ENCODE assay signal across 11 mouse cellular contexts in genomic region chr7:4128860-4129259, GRCm38 (mm10). TPM values are rescaled to one million over a fixed set of nuclear protein-coding genes. Genes with fewer than 3 reads are reported as not detected.
A peak's percentile ranks its signal among the peaks of the same experiment; 100 is the strongest.
DNase-seq lines count a peak whose midpoint lies in the region; ATAC-seq lines count a peak whose summit lies in the region.
"Had no signal": no experiment of that assay in that cellular context is flagged by ENCODE, and none has a peak within 500 bp of the region (broad histone marks: within the 10 kb centered on the region; RNA-seq: fewer than 3 reads in every experiment).

No protein-coding gene starts in this region.

- H3K27ac ChIP-seq in intestine, embryonic 14.5 days (ENCODE audit: low read depth), result no peak overlapping the region
- no peak overlapping the region for H3K27ac ChIP-seq in intestine, embryonic 15.5 days
- H3K27ac ChIP-seq in brown adipose tissue, adult 24 weeks (replicated peaks; ENCODE audit: low read depth, low read length), result peak overlapping the region; percentile 73
- H3K27ac ChIP-seq: embryonic facial prominence, embryonic 15.5 days; heart, embryonic 15.5 days had no signal

- H3K9ac ChIP-seq in intestine, embryonic 14.5 days (ENCODE audit: low read length), result 0 out of 2 replicates have a peak overlapping the region, but pooled peaks have one; percentile 5
- H3K9ac ChIP-seq in intestine, embryonic 15.5 days, result no peak overlapping the region
- H3K9ac ChIP-seq: embryonic facial prominence, embryonic 15.5 days; heart, embryonic 15.5 days had no signal

- 64% methylated on average over 6 of the region's 6 CpGs for WGBS in intestine, embryonic 14.5 days
- WGBS in intestine, embryonic 15.5 days, result 65% methylated on average over 6 of the region's 6 CpGs
- WGBS in large intestine, adult 2 months, result 11% methylated on average over 6 of the region's 6 CpGs

- no peak for DNase-seq in intestine, embryonic 14.5 days (ENCODE audit: low spot score)
- peak; percentile 70 for DNase-seq in gastrocnemius, postnatal 14 days
- DNase-seq in large intestine, adult 2 months (ENCODE audit: low read depth, low spot score), result peak; percentile 60
- DNase-seq in spleen, postnatal 14 days (ENCODE audit: low spot score in 2 of 2), result no peak
- no peak for DNase-seq in urinary bladder, postnatal 4 days (ENCODE audit: low spot score in 2 of 2)
- DNase-seq: right cerebral cortex, postnatal 14 days had no signal

- no peak for ATAC-seq in intestine, embryonic 14.5 days (replicated peaks; ENCODE audit: low FRiP score, low TSS enrichment, low read depth)
- no peak for ATAC-seq in intestine, embryonic 15.5 days
- no peak for ATAC-seq in megakaryocyte-erythroid progenitor cell, adult 5-6 weeks (replicated peaks; ENCODE audit: low FRiP score, low TSS enrichment, poor library complexity, severe bottlenecking)

- intact Hi-C loops in gastrocnemius, postnatal 14 days (cut with DNase I; ENCODE audit: low total_unique reads), result no loop called here

- no peaks in the 10 kb centered on the region for H3K36me3 ChIP-seq in intestine, embryonic 14.5 days (ENCODE audit: control insufficient read depth, insufficient read depth, low read length)
- no peaks in the 10 kb centered on the region for H3K36me3 ChIP-seq in intestine, embryonic 15.5 days
- H3K36me3 ChIP-seq: embryonic facial prominence, embryonic 15.5 days; heart, embryonic 15.5 days had no signal

- no peaks in the 10 kb centered on the region for H3K4me1 ChIP-seq in intestine, embryonic 14.5 days (replicated peaks; ENCODE audit: control insufficient read depth, insufficient read depth, low read length)
- peaks cover 12% of the 10 kb centered on the region; the same call in 1 of the 2 replicates for H3K4me1 ChIP-seq in intestine, embryonic 15.5 days (replicated peaks)
- H3K4me1 ChIP-seq in brown adipose tissue, adult 24 weeks (ENCODE audit: control insufficient read depth, insufficient read depth, insufficient read length, low read length), result no peaks in the 10 kb centered on the region; the same call in 1 of the 2 replicates

- no peak overlapping the region for H3K4me3 ChIP-seq in intestine, embryonic 14.5 days (ENCODE audit: low read depth, low read length)
- no peak overlapping the region for H3K4me3 ChIP-seq in intestine, embryonic 15.5 days (replicated peaks)
- no peak overlapping the region for H3K4me3 ChIP-seq in brown adipose tissue, adult 24 weeks (ENCODE audit: insufficient read depth, low read depth, low read length)
- H3K4me3 ChIP-seq: embryonic facial prominence, embryonic 15.5 days; heart, embryonic 15.5 days had no signal

- H3K4me2 ChIP-seq in intestine, embryonic 14.5 days (ENCODE audit: low read length), result no peak overlapping the region
- no peak overlapping the region for H3K4me2 ChIP-seq in intestine, embryonic 15.5 days (replicated peaks)
- H3K4me2 ChIP-seq: embryonic facial prominence, embryonic 15.5 days; heart, embryonic 15.5 days had no signal

- H3K27me3 ChIP-seq in intestine, embryonic 14.5 days (replicated peaks; ENCODE audit: control insufficient read depth, insufficient read depth, low read length), result no peaks in the 10 kb centered on the region
- no peaks in the 10 kb centered on the region for H3K27me3 ChIP-seq in intestine, embryonic 15.5 days (replicated peaks)
- H3K27me3 ChIP-seq: embryonic facial prominence, embryonic 15.5 days; heart, embryonic 15.5 days had no signal

- H3K9me3 ChIP-seq in intestine, embryonic 14.5 days (ENCODE audit: control insufficient read depth, low read length), result no peaks in the 10 kb centered on the region
- H3K9me3 ChIP-seq in intestine, embryonic 15.5 days, result no peaks in the 10 kb centered on the region
- H3K9me3 ChIP-seq: embryonic facial prominence, embryonic 15.5 days; heart, embryonic 15.5 days had no signal

RNA-seq across cellular contexts. Expression of gene Leng8, which starts 8.0 kb away (rescaled TPM):
- 48.2 and 51.4 TPM in 2 replicates for polyA plus RNA-seq in intestine, embryonic 14.5 days (2014; fragmentation: Nextera tagmentation; extraction: Ambion mirVana)
- polyA plus RNA-seq in intestine, embryonic 15.5 days (2015; fragmentation: Nextera tagmentation; extraction: Ambion mirVana), result 46.3 and 49.2 TPM in 2 replicates
- polyA plus RNA-seq in brown adipose tissue, adult 24 weeks (2012; ENCODE audit: insufficient read depth, insufficient read length, missing spikeins), result 20.2 and 24.0 TPM in 2 replicates
- total RNA-seq in gastrocnemius, postnatal 14 days (2021), result 10 to 100 TPM; 26.9 to 33.9 TPM
- polyA plus RNA-seq in large intestine, adult 2 months (2012; rRNA removed), result 97.6 and 326 TPM in 2 replicates
- total RNA-seq in megakaryocyte-erythroid progenitor cell, adult 5-6 weeks (2014; fragmentation: Nextera tagmentation), result 102 and 142 TPM in 2 replicates
- total RNA-seq in megakaryocyte-erythroid progenitor cell, adult 5-6 weeks (2017), result 21.7 and 26.6 TPM in 2 replicates

RNA-seq across cellular contexts. Expression of gene Ttyh1, which starts 9.7 kb away (rescaled TPM):
- polyA plus RNA-seq in intestine, embryonic 14.5 days (2014; fragmentation: Nextera tagmentation; extraction: Ambion mirVana), result 5.2 and 7.1 TPM in 2 replicates
- polyA plus RNA-seq in intestine, embryonic 15.5 days (2015; fragmentation: Nextera tagmentation; extraction: Ambion mirVana), result 7.1 and 9.7 TPM in 2 replicates
- 1.4 and 2.3 TPM in 2 replicates for polyA plus RNA-seq in brown adipose tissue, adult 24 weeks (2012; ENCODE audit: insufficient read depth, insufficient read length, missing spikeins)
- total RNA-seq in gastrocnemius, postnatal 14 days (2021), result 1 to 10 TPM; 2.3 to 5.3 TPM
- 17.8 and 26.8 TPM in 2 replicates for polyA plus RNA-seq in large intestine, adult 2 months (2012; rRNA removed)
- total RNA-seq in megakaryocyte-erythroid progenitor cell, adult 5-6 weeks (2014; fragmentation: Nextera tagmentation), result not detected in 2 replicates
- total RNA-seq in megakaryocyte-erythroid progenitor cell, adult 5-6 weeks (2017), result not detected in 2 replicates

RNA-seq across cellular contexts. Expression of gene Leng9, which starts 21.3 kb away (rescaled TPM):
- polyA plus RNA-seq in intestine, embryonic 14.5 days (2014; fragmentation: Nextera tagmentation; extraction: Ambion mirVana), result 2.4 and 2.7 TPM in 2 replicates
- polyA plus RNA-seq in intestine, embryonic 15.5 days (2015; fragmentation: Nextera tagmentation; extraction: Ambion mirVana), result 4.5 and 4.9 TPM in 2 replicates
- polyA plus RNA-seq in brown adipose tissue, adult 24 weeks (2012; ENCODE audit: insufficient read depth, insufficient read length, missing spikeins), result 2.1 and 3.6 TPM in 2 replicates
- total RNA-seq in gastrocnemius, postnatal 14 days (2021), result 1 to 10 TPM; 2.1 to 2.3 TPM
- 30.0 and 45.0 TPM in 2 replicates for polyA plus RNA-seq in large intestine, adult 2 months (2012; rRNA removed)
- 0.47 TPM in 1 of 2 replicates, not detected in the other for total RNA-seq in megakaryocyte-erythroid progenitor cell, adult 5-6 weeks (2014; fragmentation: Nextera tagmentation)
- total RNA-seq in megakaryocyte-erythroid progenitor cell, adult 5-6 weeks (2017), result 2.6 and 3.2 TPM in 2 replicates

RNA-seq across cellular contexts. Expression of gene Cdc42ep5, which starts 35.8 kb away (rescaled TPM):
- polyA plus RNA-seq in intestine, embryonic 14.5 days (2014; fragmentation: Nextera tagmentation; extraction: Ambion mirVana), result 58.5 and 62.4 TPM in 2 replicates
- polyA plus RNA-seq in intestine, embryonic 15.5 days (2015; fragmentation: Nextera tagmentation; extraction: Ambion mirVana), result 66.3 and 68.6 TPM in 2 replicates
- 4.0 and 10.1 TPM in 2 replicates for polyA plus RNA-seq in brown adipose tissue, adult 24 weeks (2012; ENCODE audit: insufficient read depth, insufficient read length, missing spikeins)
- 1 to 10 TPM; 6.5 to 6.9 TPM for total RNA-seq in gastrocnemius, postnatal 14 days (2021)
- polyA plus RNA-seq in large intestine, adult 2 months (2012; rRNA removed), result 220 and 269 TPM in 2 replicates
- not detected in 2 replicates for total RNA-seq in megakaryocyte-erythroid progenitor cell, adult 5-6 weeks (2014; fragmentation: Nextera tagmentation)
- not detected in 2 replicates for total RNA-seq in megakaryocyte-erythroid progenitor cell, adult 5-6 weeks (2017)

Comparison
In these comparisons a context has a peak if more than half of its experiments do, and no peak if none do; other contexts are left out.
1. DNase-seq: peak in gastrocnemius, postnatal 14 days (single experiment) and large intestine, adult 2 months (single experiment); none in intestine, embryonic 14.5 days (single experiment), spleen, postnatal 14 days (0 of 2) and urinary bladder, postnatal 4 days (0 of 2).